Mouse (Mus musculus): ENCODE measurements at regions not wholly inside any gene's neighbourhood (a gene's known extent, or its start where the extent isn't known, plus 50 kb on each side); places are given as distances from the start of the nearest gene placed in this dataset.

- Histone ChIP-seq H3K9ac (no peak overlapping the region), H3K27ac (no peak overlapping the region), H3K27me3 (peaks cover 3% of the 10 kb centered on the region; the same call in 1 of the 2 replicates), H3K4me2 (no peak overlapping the region), H3K4me3 (no peak overlapping the region), H3K9me3 (replicated peaks) (no peaks in the 10 kb centered on the region), H3K36me3 (ENCODE audit: poor library complexity, severe bottlenecking) (no peaks in the 10 kb centered on the region), H3K4me1 (no peaks in the 10 kb centered on the region)
- WGBS: 53% methylated on average over 3 of the region's 3 CpGs
- ATAC-seq: no peak
These were observed 322.6 kb upstream of the Meis1 start for GRCm38 (mm10) chr11:19341379-19341778.

DNA sequence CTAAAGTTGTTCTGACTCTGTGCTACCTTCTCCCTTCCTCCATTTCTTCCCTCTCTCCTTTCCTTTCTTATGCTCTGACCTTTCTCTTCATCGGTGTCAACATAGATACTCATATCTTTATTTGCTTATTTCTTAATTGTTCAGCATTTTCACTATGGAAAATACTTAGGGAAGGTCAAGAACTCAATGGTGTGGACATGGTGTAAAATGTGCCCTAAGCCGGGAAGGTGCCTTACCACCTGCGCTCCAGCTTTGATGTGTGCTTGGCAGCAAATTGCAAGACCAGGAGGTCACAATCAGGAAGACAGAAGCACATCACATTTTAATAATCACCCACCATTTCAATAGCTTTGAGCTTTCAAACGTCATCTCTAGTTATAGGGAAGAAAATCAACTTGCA lies 324.0 kb upstream of the Meis1 start:
- peaks cover 12% of the 10 kb centered on the region for H3K27me3 ChIP-seq
- H3K27ac ChIP-seq: no peak overlapping the region
- no peaks in the 10 kb centered on the region for H3K4me1 ChIP-seq
- no peaks in the 10 kb centered on the region for H3K9me3 ChIP-seq (replicated peaks)
- H3K9ac ChIP-seq: no peak overlapping the region
- H3K36me3 ChIP-seq (ENCODE audit: poor library complexity, severe bottlenecking): no peaks in the 10 kb centered on the region
- WGBS: 83% methylated on average over 4 of the region's 4 CpGs
- no peak overlapping the region for H3K4me2 ChIP-seq
- H3K4me3 ChIP-seq: no peak overlapping the region
- ATAC-seq: no peak

DNA sequence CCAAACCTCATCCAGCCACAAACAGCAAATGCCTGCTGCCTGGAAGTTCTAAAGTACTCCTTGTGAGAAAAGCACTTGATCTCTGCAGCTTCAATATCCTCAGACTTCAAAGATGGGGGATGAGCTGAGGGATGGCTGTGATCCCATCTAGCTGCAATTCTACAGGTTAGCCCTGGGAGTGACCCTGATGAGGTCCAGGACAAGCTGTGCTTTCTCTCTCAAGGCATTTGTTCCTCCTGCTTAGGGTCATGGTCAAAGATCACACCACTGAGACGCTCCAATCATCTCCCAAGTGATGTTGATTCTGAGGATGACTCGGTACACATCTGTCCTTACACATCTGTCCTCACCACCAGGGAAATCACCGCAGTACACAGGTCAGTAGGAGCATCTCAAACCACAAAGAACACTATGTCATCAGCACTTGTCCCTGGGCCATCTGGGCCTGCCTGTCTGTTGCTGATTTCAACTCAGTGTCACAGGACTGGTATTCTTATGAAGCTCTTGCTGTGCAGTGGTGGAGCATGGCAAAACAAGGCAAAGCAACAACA lies 327.6 kb upstream of the Meis1 start:
- H3K9me3 ChIP-seq (replicated peaks): no peaks in the 10 kb centered on the region
- 84% methylated on average over 3 of the region's 3 CpGs for WGBS
- H3K36me3 ChIP-seq (ENCODE audit: poor library complexity, severe bottlenecking): no peaks in the 10 kb centered on the region
- no peak overlapping the region for H3K4me2 ChIP-seq
- H3K4me1 ChIP-seq: peaks cover 8% of the 10 kb centered on the region; the same call in 1 of the 2 replicates
- H3K9ac ChIP-seq: no peak overlapping the region
- no peak overlapping the region for H3K4me3 ChIP-seq
- H3K27me3 ChIP-seq: peaks cover 34% of the 10 kb centered on the region
- no peak for ATAC-seq
- H3K27ac ChIP-seq: no peak overlapping the region

DNA sequence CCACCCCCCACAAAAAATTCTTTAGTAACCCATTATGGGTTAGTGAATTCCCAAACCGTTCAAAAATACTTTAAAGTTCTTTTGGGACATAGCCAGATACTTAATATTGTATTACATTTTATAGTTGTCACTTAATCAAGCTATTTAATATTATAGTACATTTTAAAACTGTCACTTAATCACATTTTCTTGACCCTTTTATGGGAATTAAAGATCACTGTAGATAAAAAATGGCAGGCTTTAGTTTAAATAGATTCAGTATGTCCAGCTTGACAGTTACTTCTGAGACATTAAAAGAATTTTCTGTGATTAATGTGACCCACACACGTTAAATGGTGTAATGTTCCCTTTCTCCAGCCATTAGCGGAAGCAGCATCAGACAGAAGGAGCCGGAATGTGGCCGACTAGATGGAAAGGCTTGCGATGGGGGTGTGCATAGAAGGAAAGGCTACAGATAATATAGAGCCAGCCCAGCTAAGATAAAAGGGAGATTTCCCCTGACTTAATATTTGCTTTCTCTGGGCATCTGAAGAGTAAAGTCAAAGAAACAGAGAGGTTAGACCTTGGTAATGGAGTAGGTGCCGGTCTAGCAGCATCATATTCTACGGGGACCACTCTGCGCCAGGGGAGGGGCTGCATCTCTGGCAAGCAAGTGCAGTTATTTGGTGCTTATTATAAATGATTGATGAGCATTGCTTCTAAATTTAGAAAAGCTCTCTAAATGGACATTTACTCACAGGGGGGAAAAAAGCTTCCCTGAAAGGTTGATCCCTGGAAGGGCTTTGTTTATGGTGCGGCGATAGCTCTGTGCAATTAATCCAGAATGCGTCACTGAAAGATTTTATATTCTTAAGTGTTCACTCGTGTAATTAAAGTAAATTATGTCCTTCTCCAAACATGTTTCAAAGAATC lies 331.8 kb upstream of the Meis1 start:
- H3K4me2 ChIP-seq: peak overlapping the region; percentile 53
- peak overlapping the region; percentile 26 for H3K4me3 ChIP-seq
- no peak overlapping the region for H3K27ac ChIP-seq
- WGBS: 33% methylated on average over 13 of the region's 13 CpGs
- no peaks in the 10 kb centered on the region for H3K36me3 ChIP-seq (ENCODE audit: poor library complexity, severe bottlenecking)
- H3K9ac ChIP-seq: 0 out of 2 replicates have a peak overlapping the region, but pooled peaks have one; percentile 27
- H3K4me1 ChIP-seq: peaks cover 21% of the 10 kb centered on the region
- peak; percentile 56 for ATAC-seq
- H3K27me3 ChIP-seq: peaks cover 64% of the 10 kb centered on the region
- H3K9me3 ChIP-seq (replicated peaks): no peaks in the 10 kb centered on the region

DNA sequence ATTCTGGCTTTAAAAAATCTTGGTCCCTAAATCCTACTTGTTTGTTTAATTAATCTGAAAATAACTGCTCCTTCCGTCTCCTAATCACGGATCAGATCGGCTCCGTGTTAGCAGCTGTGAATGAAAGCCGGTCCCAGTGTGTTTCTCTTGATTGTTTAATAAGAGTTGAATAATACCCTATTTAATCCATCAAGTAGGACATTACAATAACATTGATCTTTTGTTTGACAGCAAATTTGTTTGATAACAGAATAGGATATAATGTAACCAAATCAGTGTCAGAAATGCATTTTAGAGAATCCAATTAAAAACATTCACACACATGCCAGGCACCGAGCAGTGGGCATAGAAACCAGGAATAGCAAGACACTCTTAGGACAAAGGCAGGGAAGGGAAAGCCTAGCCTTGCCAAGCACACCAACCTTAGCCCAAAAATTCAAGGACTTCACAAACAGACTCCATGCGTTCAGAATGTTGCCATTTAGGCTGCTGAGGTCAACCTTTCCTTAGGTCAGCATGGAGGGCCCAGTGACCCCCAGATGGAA lies 332.5 kb upstream of the Meis1 start:
- peak overlapping the region; percentile 53 for H3K4me2 ChIP-seq
- H3K27ac ChIP-seq: no peak overlapping the region; the same call in 1 of the 2 replicates
- H3K9ac ChIP-seq: 0 out of 2 replicates have a peak overlapping the region, but pooled peaks have one; percentile 27
- ATAC-seq: peak; percentile 81
- WGBS: 4% methylated on average over 7 of the region's 7 CpGs
- H3K36me3 ChIP-seq (ENCODE audit: poor library complexity, severe bottlenecking): no peaks in the 10 kb centered on the region
- H3K4me1 ChIP-seq: peaks cover 21% of the 10 kb centered on the region
- peaks cover 68% of the 10 kb centered on the region for H3K27me3 ChIP-seq
- H3K9me3 ChIP-seq (replicated peaks): no peaks in the 10 kb centered on the region
- peak overlapping the region; percentile 26 for H3K4me3 ChIP-seq

DNA sequence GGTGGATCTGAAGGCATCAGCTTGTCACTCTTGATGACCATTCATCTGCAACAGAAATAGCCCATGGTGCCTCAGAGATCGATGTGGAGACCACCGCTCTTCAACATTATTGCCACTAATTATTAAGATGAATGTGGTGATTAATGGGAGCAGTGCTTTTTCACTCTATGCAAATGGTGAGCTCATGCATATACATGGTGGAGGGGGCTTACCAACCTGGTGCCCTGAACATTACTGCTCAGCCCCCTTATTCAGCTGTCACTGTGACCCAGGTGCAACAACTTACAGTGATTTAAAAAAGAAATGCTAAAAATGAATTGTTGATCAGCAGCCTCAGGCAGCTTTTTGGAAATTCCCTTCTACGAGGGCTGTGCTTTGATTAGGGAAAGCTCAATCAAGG lies 334.9 kb upstream of the Meis1 start:
- ATAC-seq: no peak
- WGBS: 32% methylated on average over 3 of the region's 3 CpGs

DNA sequence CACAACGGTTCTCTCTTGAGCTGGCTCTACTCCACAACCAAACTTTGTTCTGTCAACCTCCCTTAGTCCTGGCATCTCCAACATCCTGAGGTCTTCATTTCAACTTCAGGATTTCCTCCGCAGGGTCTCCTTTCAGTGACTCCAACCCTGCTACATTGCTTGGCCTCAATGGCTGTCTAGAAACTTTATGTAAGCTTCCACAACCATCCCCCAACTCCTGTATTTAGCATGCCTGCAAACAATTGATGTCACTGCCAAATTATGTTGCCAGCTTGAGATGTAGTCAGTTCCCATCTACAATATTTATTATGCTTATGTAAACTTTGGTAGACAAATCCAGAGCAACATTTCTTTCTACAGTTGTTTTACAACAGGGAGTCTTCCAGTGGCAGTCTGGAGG lies 336.4 kb upstream of the Meis1 start:
- Histone ChIP-seq H3K9ac (no peak overlapping the region), H3K4me3 (no peak overlapping the region), H3K27ac (no peak overlapping the region), H3K9me3 (replicated peaks) (no peaks in the 10 kb centered on the region), H3K4me2 (no peak overlapping the region), H3K4me1 (peaks cover 21% of the 10 kb centered on the region), H3K27me3 (peaks cover 42% of the 10 kb centered on the region), H3K36me3 (ENCODE audit: poor library complexity, severe bottlenecking) (no peaks in the 10 kb centered on the region)
- no peak for ATAC-seq
- 80% methylated on average over 2 of the region's 2 CpGs for WGBS

More for the DNA sequence above, 334.9 kb upstream of the Meis1 start:
- H3K27me3 ChIP-seq: peaks cover 54% of the 10 kb centered on the region
- no peak overlapping the region for H3K4me3 ChIP-seq
- H3K36me3 ChIP-seq (ENCODE audit: poor library complexity, severe bottlenecking): no peaks in the 10 kb centered on the region
- no peak overlapping the region for H3K4me2 ChIP-seq
- no peaks in the 10 kb centered on the region for H3K9me3 ChIP-seq (replicated peaks)
- H3K27ac ChIP-seq: no peak overlapping the region
- H3K4me1 ChIP-seq: peaks cover 21% of the 10 kb centered on the region
- no peak overlapping the region for H3K9ac ChIP-seq

GRCm38 (mm10) chr11:19356151-19356550 lies 337.4 kb upstream of the Meis1 start:
- no peak overlapping the region for H3K9ac ChIP-seq
- no peak for ATAC-seq
- 83% methylated on average over 2 of the region's 2 CpGs for WGBS
- peaks cover 42% of the 10 kb centered on the region for H3K27me3 ChIP-seq
- H3K36me3 ChIP-seq (ENCODE audit: poor library complexity, severe bottlenecking): no peaks in the 10 kb centered on the region
- no peak overlapping the region for H3K27ac ChIP-seq
- no peak overlapping the region for H3K4me2 ChIP-seq
- no peak overlapping the region for H3K4me3 ChIP-seq
- no peaks in the 10 kb centered on the region for H3K9me3 ChIP-seq (replicated peaks)
- peaks cover 15% of the 10 kb centered on the region for H3K4me1 ChIP-seq

DNA sequence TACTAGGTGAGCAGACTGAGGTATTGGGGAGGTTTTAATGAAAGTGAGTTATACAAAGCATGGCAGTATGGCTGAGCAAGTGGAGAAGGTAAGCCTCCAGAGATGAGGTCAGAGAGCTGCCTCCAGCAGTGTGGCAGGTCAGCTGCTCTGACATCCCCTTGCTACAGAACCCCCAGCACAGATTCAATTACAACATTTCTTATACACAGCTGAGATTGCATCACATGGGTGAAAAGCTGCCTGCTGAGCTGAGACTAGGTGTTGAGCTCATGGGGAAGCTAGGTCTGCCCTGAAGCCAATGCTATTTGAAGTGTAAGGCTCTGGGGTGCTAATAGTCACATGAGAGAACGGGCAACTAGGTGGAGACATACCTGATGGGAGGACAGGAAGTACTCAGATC lies 350.4 kb upstream of the Meis1 start:
- WGBS: 59% methylated on average over 1 of the region's 1 CpGs
- no peaks in the 10 kb centered on the region for H3K27me3 ChIP-seq
- no peak for ATAC-seq
- no peaks in the 10 kb centered on the region for H3K4me1 ChIP-seq
- no peak overlapping the region for H3K4me2 ChIP-seq
- H3K36me3 ChIP-seq (ENCODE audit: poor library complexity, severe bottlenecking): no peaks in the 10 kb centered on the region
- H3K27ac ChIP-seq: no peak overlapping the region
- H3K9me3 ChIP-seq (replicated peaks): no peaks in the 10 kb centered on the region
- H3K9ac ChIP-seq: no peak overlapping the region
- no peak overlapping the region for H3K4me3 ChIP-seq

- no peaks in the 10 kb centered on the region for H3K4me1 ChIP-seq
- ATAC-seq: no peak
- H3K27ac ChIP-seq: no peak overlapping the region
- H3K9me3 ChIP-seq (replicated peaks): no peaks in the 10 kb centered on the region
- no peaks in the 10 kb centered on the region for H3K36me3 ChIP-seq (ENCODE audit: poor library complexity, severe bottlenecking)
- 81% methylated on average over 5 of the region's 5 CpGs for WGBS
- H3K9ac ChIP-seq: no peak overlapping the region
- H3K27me3 ChIP-seq: no peaks in the 10 kb centered on the region
- H3K4me3 ChIP-seq: no peak overlapping the region
- no peak overlapping the region for H3K4me2 ChIP-seq
These were observed 354.7 kb upstream of the Meis1 start for GRCm38 (mm10) chr11:19373476-19373875.

DNA sequence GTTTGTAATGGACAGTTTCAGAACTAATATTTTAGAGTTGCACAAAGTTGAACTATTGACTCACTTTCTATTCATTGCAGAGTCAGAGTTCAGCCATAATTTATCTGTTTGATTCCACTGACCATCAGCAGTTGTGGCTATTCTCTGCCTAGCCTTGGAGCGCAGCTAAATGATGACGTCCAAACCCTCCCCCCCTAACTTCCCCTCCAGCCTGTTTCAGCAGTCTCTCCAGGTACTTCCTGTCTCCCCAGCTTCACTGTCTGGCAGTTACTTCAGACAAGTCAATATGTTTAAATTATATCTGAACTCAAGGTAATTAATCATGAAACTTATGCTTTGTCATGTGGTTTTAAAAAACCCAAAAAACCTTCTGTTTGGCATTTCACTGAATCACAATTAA lies 362.1 kb upstream of the Meis1 start:
- no peaks in the 10 kb centered on the region for H3K9me3 ChIP-seq (replicated peaks)
- H3K4me2 ChIP-seq: no peak overlapping the region
- WGBS: 76% methylated on average over 2 of the region's 2 CpGs
- H3K36me3 ChIP-seq (ENCODE audit: poor library complexity, severe bottlenecking): no peaks in the 10 kb centered on the region
- H3K4me1 ChIP-seq: no peaks in the 10 kb centered on the region
- ATAC-seq: no peak
- H3K4me3 ChIP-seq: no peak overlapping the region
- H3K27me3 ChIP-seq: no peaks in the 10 kb centered on the region
- no peak overlapping the region for H3K9ac ChIP-seq
- H3K27ac ChIP-seq: no peak overlapping the region

GRCm38 (mm10) chr11:19389136-19389535 lies 370.4 kb upstream of the Meis1 start:
- Histone ChIP-seq H3K4me3 (no peak overlapping the region), H3K27ac (no peak overlapping the region), H3K9ac (no peak overlapping the region), H3K27me3 (no peaks in the 10 kb centered on the region), H3K9me3 (replicated peaks) (no peaks in the 10 kb centered on the region), H3K36me3 (ENCODE audit: poor library complexity, severe bottlenecking) (no peaks in the 10 kb centered on the region), H3K4me2 (no peak overlapping the region), H3K4me1 (no peaks in the 10 kb centered on the region)
- ATAC-seq: no peak
- WGBS: 92% methylated on average over 6 of the region's 6 CpGs
